Mouse (Mus musculus): Measurements from ENCODE around the gene Gm10778.

GRCm38 (mm10) chr10:81633253-81634099 is 15.4 kb upstream of the Gm10778 start:
- TF ChIP-seq CTCF (IDR thresholded peaks at IDR 0.05; ENCODE audit: low read depth, low read length): no peak
- no peak for TF ChIP-seq GATA1 (IDR thresholded peaks at IDR 0.05; ENCODE audit: borderline replicate concordance, low read length)
- no peak for TF ChIP-seq POLR2AphosphoS5 (IDR thresholded peaks at IDR 0.05; ENCODE audit: insufficient replicate concordance, low read depth, low read length)

All from G1E (cell line).